Mouse (Mus musculus): ENCODE measurements around the gene Ppp1r1a. TPM values are rescaled to one million over a fixed set of nuclear protein-coding genes. Genes with fewer than 3 reads are reported as not detected.

Ppp1r1a gene
- polyA plus RNA-seq, 1 experiment, result 0.27 TPM

GRCm38 (mm10) chr15:103502435-103503250 lies 35.2 kb downstream of the Ppp1r1a start, which contains the start of gene Pde1b:
Pde1b (plus strand) TSS chr15:103503034.
- H3K36me3 ChIP-seq (ENCODE audit: control insufficient read depth, insufficient read depth, low read length), result peaks cover 9% of the 10 kb centered on the region
- DNase-seq (ENCODE audit: low read depth in 1 of 2, low spot score in 2 of 2), result peak in 1 of 2 experiments; percentile 33

DNA sequence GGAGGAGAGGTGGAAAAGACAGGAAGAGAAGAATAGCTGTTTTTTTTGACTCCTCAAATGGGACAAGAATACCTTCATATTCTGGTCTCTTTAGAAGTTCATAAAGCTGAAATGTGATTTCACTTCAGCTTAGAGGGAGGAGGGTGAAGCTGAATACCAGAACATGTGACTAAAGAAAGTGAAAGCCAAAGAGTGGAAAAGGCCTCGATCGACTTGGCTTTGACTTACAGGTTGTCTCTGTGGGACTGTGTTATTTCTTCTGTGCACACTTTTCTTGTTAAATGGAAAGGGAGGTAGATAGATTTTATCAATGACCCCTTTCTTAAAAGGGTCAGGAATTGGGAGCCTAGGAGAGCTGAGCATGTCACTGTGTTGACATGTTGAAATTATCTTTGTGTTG lies 36.6 kb downstream of the Ppp1r1a start:
- Histone ChIP-seq H3K27ac (ENCODE audit: insufficient read depth, low read length) (no peak overlapping the region), H3K36me3 (ENCODE audit: control insufficient read depth, insufficient read depth, low read length) (peaks cover 21% of the 10 kb centered on the region), H3K4me1 (ENCODE audit: control insufficient read depth, insufficient read depth, insufficient read length) (peaks cover 11% of the 10 kb centered on the region), H3K27me3 (ENCODE audit: control insufficient read depth, insufficient read depth, low read length) (no peaks in the 10 kb centered on the region), H3K4me3 (ENCODE audit: extremely low read depth, insufficient read depth, insufficient read length) (no peak overlapping the region)
- TF ChIP-seq POLR2A (IDR thresholded peaks at IDR 0.05; ENCODE audit: low read depth, low read length), result no peak
- TF ChIP-seq CTCF (IDR thresholded peaks at IDR 0.05; ENCODE audit: extremely low read depth, insufficient read depth, insufficient read length, insufficient replicate concordance), result no peak
- no peak for DNase-seq (ENCODE audit: low read depth in 1 of 2, low spot score in 2 of 2)
- WGBS, result 8% methylated on average over 2 of the region's 2 CpGs

More at GRCm38 (mm10) chr15:103502435-103503250, 35.2 kb downstream of the Ppp1r1a start, which contains the start of gene Pde1b:
- Histone ChIP-seq H3K27ac (ENCODE audit: insufficient read depth, low read length) (no peak within 1 kb of the TSS), H3K4me1 (ENCODE audit: control insufficient read depth, insufficient read depth, insufficient read length) (peaks cover 11% of the 10 kb centered on the region), H3K27me3 (ENCODE audit: control insufficient read depth, insufficient read depth, low read length) (no peaks in the 10 kb centered on the region), H3K4me3 (ENCODE audit: extremely low read depth, insufficient read depth, insufficient read length) (peak within 1 kb of the TSS; percentile 41)
- TF ChIP-seq CTCF (IDR thresholded peaks at IDR 0.05; ENCODE audit: extremely low read depth, insufficient read depth, insufficient read length, insufficient replicate concordance) (no peak), POLR2A (IDR thresholded peaks at IDR 0.05; ENCODE audit: low read depth, low read length) (no peak)
- WGBS, result 4% methylated on average over 51 of the region's 63 CpGs

GRCm38 (mm10) chr15:103500723-103501122 lies 37.1 kb downstream of the Ppp1r1a start:
- DNase-seq (ENCODE audit: low read depth in 1 of 2, low spot score in 2 of 2), result no peak
- no peak overlapping the region for H3K27ac ChIP-seq (ENCODE audit: insufficient read depth, low read length)
- H3K36me3 ChIP-seq (ENCODE audit: control insufficient read depth, insufficient read depth, low read length), result peaks cover 24% of the 10 kb centered on the region

GRCm38 (mm10) chr15:103498157-103498556 lies 39.6 kb downstream of the Ppp1r1a start:
- Histone ChIP-seq H3K4me3 (ENCODE audit: extremely low read depth, insufficient read depth, insufficient read length) (no peak overlapping the region), H3K4me1 (ENCODE audit: control insufficient read depth, insufficient read depth, insufficient read length) (peaks cover 9% of the 10 kb centered on the region), H3K27me3 (ENCODE audit: control insufficient read depth, insufficient read depth, low read length) (no peaks in the 10 kb centered on the region), H3K36me3 (ENCODE audit: control insufficient read depth, insufficient read depth, low read length) (peaks cover 32% of the 10 kb centered on the region), H3K27ac (ENCODE audit: insufficient read depth, low read length) (no peak overlapping the region)
- no peak for DNase-seq (ENCODE audit: low read depth in 1 of 2, low spot score in 2 of 2)
- 78% methylated on average over 3 of the region's 3 CpGs for WGBS
- no peak for TF ChIP-seq POLR2A (IDR thresholded peaks at IDR 0.05; ENCODE audit: low read depth, low read length)
- no peak for TF ChIP-seq CTCF (IDR thresholded peaks at IDR 0.05; ENCODE audit: extremely low read depth, insufficient read depth, insufficient read length, insufficient replicate concordance)

More at GRCm38 (mm10) chr15:103500723-103501122, 37.1 kb downstream of the Ppp1r1a start:
- no peak overlapping the region for H3K4me3 ChIP-seq (ENCODE audit: extremely low read depth, insufficient read depth, insufficient read length)
- no peaks in the 10 kb centered on the region for H3K27me3 ChIP-seq (ENCODE audit: control insufficient read depth, insufficient read depth, low read length)
- peaks cover 11% of the 10 kb centered on the region for H3K4me1 ChIP-seq (ENCODE audit: control insufficient read depth, insufficient read depth, insufficient read length)
- 86% methylated on average over 1 of the region's 1 CpGs for WGBS
- TF ChIP-seq POLR2A (IDR thresholded peaks at IDR 0.05; ENCODE audit: low read depth, low read length), result no peak
- no peak for TF ChIP-seq CTCF (IDR thresholded peaks at IDR 0.05; ENCODE audit: extremely low read depth, insufficient read depth, insufficient read length, insufficient replicate concordance)

GRCm38 (mm10) chr15:103496204-103497140 lies 41.3 kb downstream of the Ppp1r1a start:
- H3K4me3 ChIP-seq (ENCODE audit: extremely low read depth, insufficient read depth, insufficient read length), result no peak overlapping the region
- 95% methylated on average over 10 of the region's 10 CpGs for WGBS
- no peak for DNase-seq (ENCODE audit: low read depth in 1 of 2, low spot score in 2 of 2)
- no peak for TF ChIP-seq CTCF (IDR thresholded peaks at IDR 0.05; ENCODE audit: extremely low read depth, insufficient read depth, insufficient read length, insufficient replicate concordance)
- TF ChIP-seq POLR2A (IDR thresholded peaks at IDR 0.05; ENCODE audit: low read depth, low read length), result no peak
- peaks cover 46% of the 10 kb centered on the region for H3K36me3 ChIP-seq (ENCODE audit: control insufficient read depth, insufficient read depth, low read length)
- no peak overlapping the region for H3K27ac ChIP-seq (ENCODE audit: insufficient read depth, low read length)
- peaks cover 2% of the 10 kb centered on the region; the same call in 1 of the 2 replicates for H3K4me1 ChIP-seq (ENCODE audit: control insufficient read depth, insufficient read depth, insufficient read length)
- no peaks in the 10 kb centered on the region for H3K27me3 ChIP-seq (ENCODE audit: control insufficient read depth, insufficient read depth, low read length)

DNA sequence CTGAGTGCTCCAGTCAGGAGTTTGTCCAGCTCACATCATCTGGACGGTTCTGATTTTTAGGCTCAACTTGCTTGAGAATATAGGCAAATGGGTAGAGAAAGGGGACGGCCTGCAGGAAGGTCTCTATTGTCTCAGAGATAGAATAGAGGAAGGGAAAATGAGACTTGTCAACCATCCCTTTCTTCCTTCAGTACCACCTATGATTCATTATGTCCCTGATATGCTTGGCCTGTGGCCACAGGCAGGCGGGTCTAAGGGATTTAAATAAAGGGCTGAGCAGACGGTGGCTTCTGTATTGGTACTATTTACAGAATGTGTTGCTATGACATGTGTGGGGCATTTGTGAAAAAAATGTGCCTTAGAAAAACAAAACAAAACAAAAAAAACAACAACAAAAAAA lies 49.5 kb downstream of the Ppp1r1a start:
- no peak for DNase-seq (ENCODE audit: low read depth in 1 of 2, low spot score in 2 of 2)
- peaks cover 71% of the 10 kb centered on the region for H3K36me3 ChIP-seq (ENCODE audit: control insufficient read depth, insufficient read depth, low read length)

More for the DNA sequence above, 49.5 kb downstream of the Ppp1r1a start:
- no peak overlapping the region for H3K27ac ChIP-seq (ENCODE audit: insufficient read depth, low read length)
- no peak overlapping the region for H3K4me3 ChIP-seq (ENCODE audit: extremely low read depth, insufficient read depth, insufficient read length)
- TF ChIP-seq POLR2A (IDR thresholded peaks at IDR 0.05; ENCODE audit: low read depth, low read length) (no peak), CTCF (IDR thresholded peaks at IDR 0.05; ENCODE audit: extremely low read depth, insufficient read depth, insufficient read length, insufficient replicate concordance) (no peak)
- H3K27me3 ChIP-seq (ENCODE audit: control insufficient read depth, insufficient read depth, low read length), result no peaks in the 10 kb centered on the region
- H3K4me1 ChIP-seq (ENCODE audit: control insufficient read depth, insufficient read depth, insufficient read length), result no peaks in the 10 kb centered on the region
- WGBS, result 82% methylated on average over 4 of the region's 4 CpGs
